Mouse (Mus musculus): Measurements from ENCODE around the gene Tas2r104. TPM values are rescaled to one million over a fixed set of nuclear protein-coding genes. Genes with fewer than 3 reads are reported as not detected.

Tas2r104 gene
- polyA plus RNA-seq (2014; fragmentation: Nextera tagmentation; extraction: Ambion mirVana) = not detected in 2 replicates

DNA sequence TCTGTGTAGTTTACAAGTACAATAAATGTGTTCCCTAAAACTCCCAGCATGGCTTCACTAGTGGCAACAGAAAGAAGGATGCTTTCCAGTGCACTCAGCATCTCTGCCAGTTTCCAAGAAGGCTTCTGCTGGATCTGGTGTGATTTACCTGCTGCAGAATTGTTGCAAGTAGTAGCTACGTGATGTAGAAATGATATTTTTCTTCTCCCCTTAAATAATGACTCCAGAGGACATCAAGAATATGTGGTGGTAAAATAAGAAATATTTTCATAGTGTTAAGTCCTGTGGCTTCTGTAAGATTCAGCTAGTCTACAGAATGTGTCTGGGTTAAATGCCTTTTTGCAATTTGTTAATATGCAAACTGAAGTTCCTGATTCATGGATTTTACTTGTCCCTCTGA lies at the start of gene Tas2r104:
Gene Tas2r104, minus strand, starts transcription at position 101 of the 400 bp plus-strand sequence.
- WGBS = 69% methylated on average over 1 of the region's 1 CpGs

DNA sequence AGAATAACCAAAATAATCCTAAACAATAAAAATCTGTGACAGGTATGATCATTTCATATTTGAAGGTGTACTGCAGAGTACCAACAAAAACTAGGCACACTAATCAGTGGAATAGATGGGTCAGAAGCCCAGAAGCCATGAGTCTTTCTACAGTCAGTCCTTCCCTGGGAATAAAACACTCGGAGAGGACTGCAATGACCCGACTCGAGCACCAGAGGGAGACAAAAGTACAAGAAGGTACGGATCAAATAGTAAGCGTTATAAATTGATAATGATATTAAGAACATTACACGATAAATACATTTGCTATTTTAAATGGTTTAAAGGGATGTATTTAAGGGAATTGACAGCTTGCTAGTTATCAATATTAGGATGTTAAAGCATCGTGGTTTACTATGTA lies 27.3 kb upstream of the Tas2r104 start:
- ATAC-seq (ENCODE audit: low FRiP score) = no peak
- no peak for DNase-seq (ENCODE audit: low spot score, missing footprints)

More for the DNA sequence above, at the start of gene Tas2r104:
- Histone ChIP-seq H3K4me3 (ENCODE audit: low read depth, low read length) (no peak within 1 kb of the TSS), H3K27me3 (ENCODE audit: control insufficient read depth, insufficient read depth, low read length) (no peaks in the 10 kb centered on the region), H3K4me2 (no peak within 1 kb of the TSS), H3K27ac (ENCODE audit: low read depth, low read length) (no peak within 1 kb of the TSS), H3K9ac (ENCODE audit: low read length) (no peak within 1 kb of the TSS), H3K4me1 (ENCODE audit: control insufficient read depth, insufficient read depth, low read length) (no peaks in the 10 kb centered on the region), H3K36me3 (ENCODE audit: control insufficient read depth, insufficient read depth, low read length) (no peaks in the 10 kb centered on the region), H3K9me3 (ENCODE audit: control insufficient read depth, low read length) (no peaks in the 10 kb centered on the region)
- DNase-seq (ENCODE audit: low spot score, missing footprints) = no peak
- no peak for ATAC-seq (ENCODE audit: low FRiP score)

DNA sequence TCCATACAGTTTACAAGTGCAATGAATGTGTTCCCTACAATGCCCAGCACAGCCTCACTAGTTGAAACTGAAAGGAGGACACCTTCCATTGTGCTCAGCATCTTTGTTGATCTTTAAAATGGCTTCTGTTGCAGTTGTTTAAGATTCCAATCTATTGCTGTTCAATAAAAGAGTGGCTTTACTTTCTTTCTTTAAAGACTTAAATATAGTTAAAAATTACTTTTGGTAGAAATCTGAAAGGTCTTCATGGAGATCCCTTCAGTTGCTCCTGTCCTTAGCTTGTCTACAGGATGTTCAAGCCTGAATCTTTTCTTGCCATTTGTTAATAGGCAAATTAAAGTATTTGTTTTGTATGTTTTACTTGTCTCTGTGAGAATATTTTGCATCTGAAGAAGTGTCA lies 4.4 kb upstream of the Tas2r104 start, which contains the start of gene Tas2r114:
Gene Tas2r114, minus strand, starts transcription at position 101 of the 400 bp plus-strand sequence.
- no peak for DNase-seq (ENCODE audit: low spot score, missing footprints)
- no peaks in the 10 kb centered on the region for H3K27me3 ChIP-seq (ENCODE audit: control insufficient read depth, insufficient read depth, low read length)
- H3K4me3 ChIP-seq (ENCODE audit: low read depth, low read length) = no peak within 1 kb of the TSS
- H3K9me3 ChIP-seq (ENCODE audit: control insufficient read depth, low read length) = no peaks in the 10 kb centered on the region; the same call in 1 of the 2 replicates
- no peaks in the 10 kb centered on the region for H3K36me3 ChIP-seq (ENCODE audit: control insufficient read depth, insufficient read depth, low read length)
- no peak for ATAC-seq (ENCODE audit: low FRiP score)
- no peak within 1 kb of the TSS for H3K9ac ChIP-seq (ENCODE audit: low read length)
- H3K4me2 ChIP-seq = no peak within 1 kb of the TSS
- no peak within 1 kb of the TSS for H3K27ac ChIP-seq (ENCODE audit: low read depth, low read length)
- H3K4me1 ChIP-seq (ENCODE audit: control insufficient read depth, insufficient read depth, low read length) = no peaks in the 10 kb centered on the region

More for the DNA sequence above, 27.3 kb upstream of the Tas2r104 start:
- H3K27ac ChIP-seq (ENCODE audit: low read depth, low read length) = no peak overlapping the region
- WGBS = 41% methylated on average over 7 of the region's 7 CpGs
- no peak overlapping the region for H3K4me3 ChIP-seq (ENCODE audit: low read depth, low read length)
- H3K4me1 ChIP-seq (ENCODE audit: control insufficient read depth, insufficient read depth, low read length) = no peaks in the 10 kb centered on the region
- no peaks in the 10 kb centered on the region for H3K36me3 ChIP-seq (ENCODE audit: control insufficient read depth, insufficient read depth, low read length)
- H3K4me2 ChIP-seq = no peak overlapping the region
- no peaks in the 10 kb centered on the region for H3K27me3 ChIP-seq (ENCODE audit: control insufficient read depth, insufficient read depth, low read length)
- no peak overlapping the region for H3K9ac ChIP-seq (ENCODE audit: low read length)
- peaks cover 4% of the 10 kb centered on the region for H3K9me3 ChIP-seq (ENCODE audit: control insufficient read depth, low read length)

DNA sequence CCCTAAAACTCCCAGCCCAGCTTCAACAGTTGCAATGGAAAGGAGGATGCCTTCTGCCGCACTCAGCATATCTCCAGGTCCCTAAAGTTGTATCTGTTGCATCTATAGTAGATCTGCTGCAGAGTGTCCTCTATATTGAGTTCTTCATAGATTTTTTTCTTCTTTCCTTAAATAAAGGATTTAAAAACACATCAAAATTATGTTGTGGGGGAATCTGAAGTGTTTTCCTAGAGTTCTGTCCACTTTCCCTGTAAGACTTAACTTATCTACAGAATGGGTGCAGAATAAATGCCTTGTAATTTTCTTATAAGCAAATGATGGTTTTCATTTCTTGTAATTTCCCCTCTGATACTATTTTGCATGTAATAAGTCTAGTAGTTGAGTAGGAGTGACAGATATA lies 1.9 kb upstream of the Tas2r104 start, which contains the start of gene Tas2r105:
Gene Tas2r105, minus strand, starts transcription at position 101 of the 400 bp plus-strand sequence.
- Histone ChIP-seq H3K9ac (ENCODE audit: low read length) (no peak within 1 kb of the TSS), H3K4me3 (ENCODE audit: low read depth, low read length) (no peak within 1 kb of the TSS), H3K27me3 (ENCODE audit: control insufficient read depth, insufficient read depth, low read length) (no peaks in the 10 kb centered on the region), H3K36me3 (ENCODE audit: control insufficient read depth, insufficient read depth, low read length) (no peaks in the 10 kb centered on the region), H3K9me3 (ENCODE audit: control insufficient read depth, low read length) (no peaks in the 10 kb centered on the region; the same call in 1 of the 2 replicates), H3K27ac (ENCODE audit: low read depth, low read length) (no peak within 1 kb of the TSS), H3K4me1 (ENCODE audit: control insufficient read depth, insufficient read depth, low read length) (no peaks in the 10 kb centered on the region), H3K4me2 (no peak within 1 kb of the TSS)
- no peak for ATAC-seq (ENCODE audit: low FRiP score)
- WGBS = 89% methylated on average over 1 of the region's 1 CpGs
- DNase-seq (ENCODE audit: low spot score, missing footprints) = no peak

DNA sequence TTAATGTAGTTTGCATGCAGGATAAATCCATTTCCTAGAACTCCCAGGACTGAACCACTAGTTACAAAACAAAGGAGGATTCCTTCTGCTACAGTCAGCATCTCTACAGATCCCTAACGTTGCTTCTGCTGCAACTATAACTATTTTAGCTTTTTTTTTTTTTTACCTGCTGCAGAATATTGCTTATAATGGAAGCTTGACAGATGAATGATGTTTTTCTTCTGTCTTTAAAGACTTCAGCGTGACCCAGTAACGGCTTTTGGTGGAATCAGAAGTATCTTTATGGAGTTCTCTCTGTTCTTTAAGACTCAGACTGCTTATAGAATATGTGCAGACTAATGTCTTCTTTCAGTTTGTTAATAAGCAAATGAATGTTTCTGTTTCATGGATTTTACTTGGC lies 6.8 kb downstream of the Tas2r104 start, which contains the start of gene Tas2r106:
Gene Tas2r106, minus strand, starts transcription at position 101 of the 400 bp plus-strand sequence.
- 79% methylated on average over 3 of the region's 3 CpGs for WGBS
- H3K27me3 ChIP-seq (ENCODE audit: control insufficient read depth, insufficient read depth, low read length) = no peaks in the 10 kb centered on the region
- H3K9ac ChIP-seq (ENCODE audit: low read length) = no peak within 1 kb of the TSS
- H3K4me3 ChIP-seq (ENCODE audit: low read depth, low read length) = no peak within 1 kb of the TSS
- no peaks in the 10 kb centered on the region for H3K4me1 ChIP-seq (ENCODE audit: control insufficient read depth, insufficient read depth, low read length)
- no peak for ATAC-seq (ENCODE audit: low FRiP score)
- H3K36me3 ChIP-seq (ENCODE audit: control insufficient read depth, insufficient read depth, low read length) = no peaks in the 10 kb centered on the region
- no peak within 1 kb of the TSS for H3K4me2 ChIP-seq
- DNase-seq (ENCODE audit: low spot score, missing footprints) = no peak
- peaks cover 3% of the 10 kb centered on the region; the same call in 1 of the 2 replicates for H3K9me3 ChIP-seq (ENCODE audit: control insufficient read depth, low read length)
- H3K27ac ChIP-seq (ENCODE audit: low read depth, low read length) = no peak within 1 kb of the TSS

DNA sequence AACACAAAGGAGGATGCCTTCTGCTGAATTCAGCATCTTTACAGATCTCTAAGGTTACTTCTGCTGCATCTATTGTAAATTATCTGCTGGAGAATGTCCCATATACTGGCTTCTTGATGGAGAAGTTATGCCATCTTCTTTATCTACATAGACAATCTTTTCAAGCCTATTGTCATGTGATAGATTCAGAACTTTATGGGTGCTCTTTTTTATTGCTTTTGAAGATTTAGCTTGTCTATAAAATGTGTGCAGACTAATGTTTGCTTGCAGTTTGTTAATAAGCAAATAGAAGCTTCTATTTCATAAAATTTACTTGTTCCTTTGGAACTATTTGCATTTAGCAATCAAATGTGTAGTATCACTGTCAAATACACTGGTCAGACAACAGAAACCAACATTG lies 25.5 kb downstream of the Tas2r104 start, which contains the start of gene Tas2r107:
Gene Tas2r107, minus strand, starts transcription at position 101 of the 400 bp plus-strand sequence.
- H3K4me2 ChIP-seq = no peak within 1 kb of the TSS
- DNase-seq (ENCODE audit: low spot score, missing footprints) (no peak), ATAC-seq (ENCODE audit: low FRiP score) (no peak)
- no peaks in the 10 kb centered on the region for H3K36me3 ChIP-seq (ENCODE audit: control insufficient read depth, insufficient read depth, low read length)
- no peak within 1 kb of the TSS for H3K9ac ChIP-seq (ENCODE audit: low read length)
- no peak within 1 kb of the TSS for H3K27ac ChIP-seq (ENCODE audit: low read depth, low read length)
- H3K9me3 ChIP-seq (ENCODE audit: control insufficient read depth, low read length) = no peaks in the 10 kb centered on the region; the same call in 1 of the 2 replicates
- no peak within 1 kb of the TSS for H3K4me3 ChIP-seq (ENCODE audit: low read depth, low read length)
- H3K27me3 ChIP-seq (ENCODE audit: control insufficient read depth, insufficient read depth, low read length) = no peaks in the 10 kb centered on the region
- H3K4me1 ChIP-seq (ENCODE audit: control insufficient read depth, insufficient read depth, low read length) = no peaks in the 10 kb centered on the region

Other genes starting within 250 kb of the Tas2r104 start
- not detected in 2 replicates for gene 5430401F13Rik, start 199.3 kb downstream of the Tas2r104 start, polyA plus RNA-seq (2014; fragmentation: Nextera tagmentation; extraction: Ambion mirVana)
- gene Gm6619, start 199.3 kb downstream of the Tas2r104 start, polyA plus RNA-seq (2014; fragmentation: Nextera tagmentation; extraction: Ambion mirVana) = not detected in 2 replicates
- gene Tas2r130, start 54.8 kb downstream of the Tas2r104 start, polyA plus RNA-seq (2014; fragmentation: Nextera tagmentation; extraction: Ambion mirVana) = not detected in 2 replicates
- gene Tas2r107, start 25.6 kb downstream of the Tas2r104 start, polyA plus RNA-seq (2014; fragmentation: Nextera tagmentation; extraction: Ambion mirVana) = not detected in 2 replicates
- not detected in 2 replicates for gene Tas2r106, start 6.9 kb downstream of the Tas2r104 start, polyA plus RNA-seq (2014; fragmentation: Nextera tagmentation; extraction: Ambion mirVana)
- gene Tas2r105, start 1.8 kb upstream of the Tas2r104 start, polyA plus RNA-seq (2014; fragmentation: Nextera tagmentation; extraction: Ambion mirVana) = not detected in 2 replicates
- not detected in 2 replicates for gene Tas2r114, start 4.3 kb upstream of the Tas2r104 start, polyA plus RNA-seq (2014; fragmentation: Nextera tagmentation; extraction: Ambion mirVana)